Mouse (Mus musculus) erythroblast, embryonic 14.5 days (primary cell): Measurements from ENCODE around the gene Tsc22d4.

Source experiments
- GATA1 ChIP-seq: IDR thresholded peaks from 2 replicates; pipeline ENCODE4 v1.6.1; 2012; ENCODE audit warnings: low read length, inconsistent platforms, mixed read lengths
- TAL1 ChIP-seq: IDR thresholded peaks from 3 replicates; pipeline ENCODE4 v1.6.1; 2012; ENCODE audit warnings: low read length, inconsistent platforms, mixed read lengths

DNA sequence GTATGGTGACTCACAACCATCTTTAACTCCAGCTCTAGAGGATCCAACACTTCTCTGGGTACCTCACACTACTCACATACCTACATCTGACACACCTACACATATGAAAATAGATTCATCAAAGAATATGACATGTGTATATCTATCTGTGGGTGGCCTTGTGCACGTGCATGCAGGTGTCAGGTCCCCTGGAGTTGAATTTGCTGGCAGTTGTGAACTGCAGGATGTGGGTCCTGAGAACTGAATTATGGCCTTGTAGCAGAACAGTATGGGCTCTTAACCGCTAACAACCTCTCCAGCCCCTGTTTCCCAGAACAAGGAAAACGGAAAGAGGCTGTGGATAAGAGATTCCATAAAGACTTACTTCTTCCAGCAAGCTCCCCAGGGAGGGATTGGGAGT, 46.5 kb upstream of the Tsc22d4 start:
- TF ChIP-seq GATA1 (no peak), TAL1 (no peak)
